Mouse (Mus musculus): ENCODE data around the gene Slpi. TPM values are rescaled to one million over a fixed set of nuclear protein-coding genes. Genes with fewer than 3 reads are reported as not detected.
"Not testable (repeated sequence)": the region's sequence is repeated elsewhere in the genome, so short reads cannot be mapped to it uniquely, and the experiment has no call there.

Gene Slpi
- polyA plus RNA-seq, 1 experiment from 2014 or later = 2.1 TPM

DNA sequence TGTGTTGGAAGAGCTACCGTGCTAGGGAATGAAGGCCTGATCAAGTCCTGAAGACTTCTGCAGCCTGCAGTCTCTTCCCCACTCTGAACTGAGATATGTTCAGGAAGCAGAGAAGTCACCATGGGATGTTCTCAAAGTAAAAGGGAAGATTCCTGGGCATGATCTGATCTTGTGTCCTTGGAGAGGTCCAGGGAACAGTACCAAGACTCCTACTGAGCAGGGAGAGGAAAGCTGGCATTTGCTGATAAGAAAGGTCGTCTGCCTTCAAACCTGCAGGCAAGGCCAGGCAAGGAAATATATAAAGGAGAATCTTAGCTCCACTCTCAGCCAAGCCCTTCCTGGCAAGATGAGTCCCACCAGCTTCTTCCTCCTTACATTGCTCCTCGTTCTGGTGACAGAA lies 56.5 kb downstream of the Slpi start, which contains the start of gene Svs5:
Gene Svs5 (plus strand): TSS at position 301 of the 400 bp plus-strand sequence.
- H3K4me2 ChIP-seq (ENCODE audit: low read depth, low read length); H3K9ac ChIP-seq (ENCODE audit: low read depth, low read length); H3K4me1 ChIP-seq (ENCODE audit: control insufficient read depth, insufficient read depth, low read length); H3K27me3 ChIP-seq (replicated peaks; ENCODE audit: control insufficient read depth, insufficient read depth, low read length); ATAC-seq (ENCODE audit: low read depth); H3K9me3 ChIP-seq (ENCODE audit: control insufficient read depth, low read length); H3K36me3 ChIP-seq (ENCODE audit: control insufficient read depth, insufficient read depth, low read length); H3K4me3 ChIP-seq (ENCODE audit: low read depth, low read length); H3K27ac ChIP-seq (replicated peaks; ENCODE audit: low read depth, low read length); DNase-seq (ENCODE audit: low spot score): not testable (repeated sequence)
- 78% methylated on average over 3 of the region's 3 CpGs for WGBS

DNA sequence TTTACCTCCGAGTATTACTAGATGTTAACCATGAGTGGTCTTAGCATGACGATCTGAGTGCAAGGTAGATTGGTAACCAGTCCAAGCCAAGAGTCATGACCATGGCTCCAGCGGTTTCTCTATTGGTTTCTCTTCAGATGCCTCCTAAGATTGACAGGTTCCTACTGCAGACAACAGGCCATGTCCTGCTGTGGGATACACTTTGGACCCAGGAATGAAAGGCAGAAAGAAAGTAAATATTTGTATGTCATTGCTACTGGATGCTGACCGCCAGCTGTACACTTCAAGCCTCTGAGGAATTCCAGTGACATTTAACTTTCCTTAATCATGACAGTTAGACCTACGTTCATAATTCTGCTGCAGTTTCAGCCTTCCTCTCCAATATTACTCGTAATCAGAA lies 67.9 kb downstream of the Slpi start:
- H3K4me2 ChIP-seq (ENCODE audit: low read depth, low read length) = no peak overlapping the region
- DNase-seq (ENCODE audit: low spot score) (no peak), ATAC-seq (ENCODE audit: low read depth) (no peak)
- no peak overlapping the region for H3K9ac ChIP-seq (ENCODE audit: low read depth, low read length)
- no peak overlapping the region for H3K4me3 ChIP-seq (ENCODE audit: low read depth, low read length)
- H3K27ac ChIP-seq (replicated peaks; ENCODE audit: low read depth, low read length) = no peak overlapping the region
- H3K36me3 ChIP-seq (ENCODE audit: control insufficient read depth, insufficient read depth, low read length) = no peaks in the 10 kb centered on the region
- H3K27me3 ChIP-seq (replicated peaks; ENCODE audit: control insufficient read depth, insufficient read depth, low read length) = no peaks in the 10 kb centered on the region
- H3K4me1 ChIP-seq (ENCODE audit: control insufficient read depth, insufficient read depth, low read length) = no peaks in the 10 kb centered on the region
- no peaks in the 10 kb centered on the region for H3K9me3 ChIP-seq (ENCODE audit: control insufficient read depth, low read length)
- WGBS = 92% methylated on average over 6 of the region's 6 CpGs

- H3K9me3 ChIP-seq (ENCODE audit: control insufficient read depth, low read length); H3K9ac ChIP-seq (ENCODE audit: low read depth, low read length); ATAC-seq (ENCODE audit: low read depth); H3K4me3 ChIP-seq (ENCODE audit: low read depth, low read length); H3K27ac ChIP-seq (replicated peaks; ENCODE audit: low read depth, low read length); DNase-seq (ENCODE audit: low spot score); H3K4me1 ChIP-seq (ENCODE audit: control insufficient read depth, insufficient read depth, low read length); H3K36me3 ChIP-seq (ENCODE audit: control insufficient read depth, insufficient read depth, low read length); H3K4me2 ChIP-seq (ENCODE audit: low read depth, low read length); H3K27me3 ChIP-seq (replicated peaks; ENCODE audit: control insufficient read depth, insufficient read depth, low read length): not testable (repeated sequence)
- 87% methylated on average over 1 of the region's 1 CpGs for WGBS
Measured at GRCm38 (mm10) chr2:164316451-164316850, 72.4 kb downstream of the Slpi start, which contains the start of gene Svs6. TSS of gene Svs6 (plus strand) at chr2:164316751.

DNA sequence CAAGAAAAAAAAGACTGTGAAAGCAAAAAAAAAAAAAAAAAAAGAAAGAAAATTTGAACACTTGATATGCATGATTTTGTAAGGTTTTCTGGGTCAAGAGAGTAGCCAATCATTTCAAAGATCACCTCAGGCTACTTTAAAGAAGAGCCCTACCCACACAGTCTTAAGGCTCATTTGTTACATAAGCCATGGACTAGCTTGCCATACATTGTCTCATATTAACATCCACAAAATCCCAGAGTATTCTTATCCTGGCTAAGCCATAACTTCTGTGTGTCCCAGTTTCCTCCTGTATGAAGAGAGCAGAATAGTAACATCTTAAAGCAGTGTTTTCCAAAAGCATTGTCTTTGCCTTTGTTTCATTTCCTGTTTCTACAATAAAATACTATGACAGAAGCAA lies 73.4 kb downstream of the Slpi start:
- not testable (repeated sequence) for H3K27me3 ChIP-seq (replicated peaks; ENCODE audit: control insufficient read depth, insufficient read depth, low read length); H3K4me2 ChIP-seq (ENCODE audit: low read depth, low read length); H3K9me3 ChIP-seq (ENCODE audit: control insufficient read depth, low read length); ATAC-seq (ENCODE audit: low read depth); H3K4me1 ChIP-seq (ENCODE audit: control insufficient read depth, insufficient read depth, low read length); H3K9ac ChIP-seq (ENCODE audit: low read depth, low read length); H3K36me3 ChIP-seq (ENCODE audit: control insufficient read depth, insufficient read depth, low read length); DNase-seq (ENCODE audit: low spot score); H3K27ac ChIP-seq (replicated peaks; ENCODE audit: low read depth, low read length); H3K4me3 ChIP-seq (ENCODE audit: low read depth, low read length)

- H3K9ac ChIP-seq (ENCODE audit: low read depth, low read length) = no peak overlapping the region
- H3K4me2 ChIP-seq (ENCODE audit: low read depth, low read length) = no peak overlapping the region
- H3K27ac ChIP-seq (replicated peaks; ENCODE audit: low read depth, low read length) = no peak overlapping the region
- no peaks in the 10 kb centered on the region for H3K36me3 ChIP-seq (ENCODE audit: control insufficient read depth, insufficient read depth, low read length)
- ATAC-seq (ENCODE audit: low read depth) (no peak), DNase-seq (ENCODE audit: low spot score) (no peak)
- H3K9me3 ChIP-seq (ENCODE audit: control insufficient read depth, low read length) = no peaks in the 10 kb centered on the region
- H3K4me1 ChIP-seq (ENCODE audit: control insufficient read depth, insufficient read depth, low read length) = no peaks in the 10 kb centered on the region
- no peak overlapping the region for H3K4me3 ChIP-seq (ENCODE audit: low read depth, low read length)
- WGBS = 83% methylated on average over 5 of the region's 5 CpGs
- H3K27me3 ChIP-seq (replicated peaks; ENCODE audit: control insufficient read depth, insufficient read depth, low read length) = no peaks in the 10 kb centered on the region
Measured at GRCm38 (mm10) chr2:164312599-164312998, 76.3 kb downstream of the Slpi start.

Small RNAs within 50 kb of the gene (microRNA-seq; reads per million reads assigned to microRNA genes)
- not detected for gene Mir7678 (ENCODE audit: borderline number of aligned reads)

Other genes with a start within 250 kb of the Slpi start
- gene Kcns1, start 218.0 kb downstream of the Slpi start, polyA plus RNA-seq (2014; fragmentation: Nextera tagmentation; extraction: Ambion mirVana) = 0.85 and 1.2 TPM in 2 replicates
- gene Wfdc5, start 206.4 kb downstream of the Slpi start, polyA plus RNA-seq (2014; fragmentation: Nextera tagmentation; extraction: Ambion mirVana) = 0.48 and 0.96 TPM in 2 replicates
- 0.28 TPM in 1 of 2 replicates, not detected in the other for gene Wfdc12, start 198.5 kb downstream of the Slpi start, polyA plus RNA-seq (2014; fragmentation: Nextera tagmentation; extraction: Ambion mirVana)
- not detected in 2 replicates for gene Wfdc15a, start 189.0 kb downstream of the Slpi start, polyA plus RNA-seq (2014; fragmentation: Nextera tagmentation; extraction: Ambion mirVana)
- 0.39 TPM in 1 of 2 replicates, not detected in the other for gene Wfdc15b, start 167.4 kb downstream of the Slpi start, polyA plus RNA-seq (2014; fragmentation: Nextera tagmentation; extraction: Ambion mirVana)
- gene Svs2, start 150.6 kb downstream of the Slpi start, polyA plus RNA-seq (2014; fragmentation: Nextera tagmentation; extraction: Ambion mirVana) = not detected in 2 replicates
- gene Svs3b, start 132.5 kb downstream of the Slpi start, polyA plus RNA-seq (2014; fragmentation: Nextera tagmentation; extraction: Ambion mirVana) = not detected in 2 replicates
- not detected in 2 replicates for gene Svs4, start 110.6 kb downstream of the Slpi start, polyA plus RNA-seq (2014; fragmentation: Nextera tagmentation; extraction: Ambion mirVana)
- gene Svs3a, start 99.8 kb downstream of the Slpi start, polyA plus RNA-seq (2014; fragmentation: Nextera tagmentation; extraction: Ambion mirVana) = not detected in 2 replicates
- not detected in 2 replicates for gene Svs6, start 72.3 kb downstream of the Slpi start, polyA plus RNA-seq (2014; fragmentation: Nextera tagmentation; extraction: Ambion mirVana)
- gene Svs5, start 56.4 kb downstream of the Slpi start, polyA plus RNA-seq (2014; fragmentation: Nextera tagmentation; extraction: Ambion mirVana) = not detected in 2 replicates
- gene Rbpjl, start 14.0 kb upstream of the Slpi start, polyA plus RNA-seq (2014; fragmentation: Nextera tagmentation; extraction: Ambion mirVana) = 0.42 and 0.52 TPM in 2 replicates
- gene Matn4, start 16.1 kb upstream of the Slpi start, polyA plus RNA-seq (2014; fragmentation: Nextera tagmentation; extraction: Ambion mirVana) = 15.6 and 20.6 TPM in 2 replicates
- 57.1 and 58.4 TPM in 2 replicates for gene Sdc4, start 54.8 kb upstream of the Slpi start, polyA plus RNA-seq (2014; fragmentation: Nextera tagmentation; extraction: Ambion mirVana)
- 63.3 and 68.3 TPM in 2 replicates for gene Sys1, start 67.9 kb upstream of the Slpi start, polyA plus RNA-seq (2014; fragmentation: Nextera tagmentation; extraction: Ambion mirVana)
- gene Gm20458, start 71.9 kb upstream of the Slpi start, polyA plus RNA-seq (2014; fragmentation: Nextera tagmentation; extraction: Ambion mirVana) = 12.5 and 14.7 TPM in 2 replicates
- gene Trp53tg5, start 84.6 kb upstream of the Slpi start, polyA plus RNA-seq (2014; fragmentation: Nextera tagmentation; extraction: Ambion mirVana) = not detected in 2 replicates
- 4.1 and 10.5 TPM in 2 replicates for gene Dbndd2, start 97.0 kb upstream of the Slpi start, polyA plus RNA-seq (2014; fragmentation: Nextera tagmentation; extraction: Ambion mirVana)
- 72.9 and 76.9 TPM in 2 replicates for gene Pigt, start 108.4 kb upstream of the Slpi start, polyA plus RNA-seq (2014; fragmentation: Nextera tagmentation; extraction: Ambion mirVana)
- gene Wfdc2, start 173.3 kb upstream of the Slpi start, polyA plus RNA-seq (2014; fragmentation: Nextera tagmentation; extraction: Ambion mirVana) = 53.7 and 62.4 TPM in 2 replicates
- gene Spint3, start 184.4 kb upstream of the Slpi start, polyA plus RNA-seq (2014; fragmentation: Nextera tagmentation; extraction: Ambion mirVana) = not detected in 2 replicates
- 0.51 TPM in 1 of 2 replicates, not detected in the other for gene Wfdc6a, start 196.4 kb upstream of the Slpi start, polyA plus RNA-seq (2014; fragmentation: Nextera tagmentation; extraction: Ambion mirVana)
- gene Eppin, start 204.5 kb upstream of the Slpi start, polyA plus RNA-seq (2014; fragmentation: Nextera tagmentation; extraction: Ambion mirVana) = not detected in 2 replicates
- not detected in 2 replicates for gene Wfdc6b, start 224.4 kb upstream of the Slpi start, polyA plus RNA-seq (2014; fragmentation: Nextera tagmentation; extraction: Ambion mirVana)
- gene Wfdc8, start 224.5 kb upstream of the Slpi start, polyA plus RNA-seq (2014; fragmentation: Nextera tagmentation; extraction: Ambion mirVana) = 0.11 TPM in 1 of 2 replicates, not detected in the other
- not detected in 2 replicates for gene Wfdc16, start 249.7 kb upstream of the Slpi start, polyA plus RNA-seq (2014; fragmentation: Nextera tagmentation; extraction: Ambion mirVana)